Mouse (Mus musculus): Measurements from ENCODE around the gene Pex26. TPM values are rescaled to one million over a fixed set of nuclear protein-coding genes. Genes with fewer than 3 reads are reported as not detected.

Pex26 gene
- total and polyA plus RNA-seq, 3 experiments, result 6.9 to 9.9 TPM; not detected in 1

- no peak for TF ChIP-seq CHD2 (IDR thresholded peaks at IDR 0.05; ENCODE audit: low read length)
- no peak for TF ChIP-seq POLR2AphosphoS2 (IDR thresholded peaks at IDR 0.05; ENCODE audit: low read length)
- no peak for TF ChIP-seq EP300 (IDR thresholded peaks at IDR 0.05; ENCODE audit: low read depth in 1 of 2, low read length in 2 of 2)
- TF ChIP-seq MAZ (IDR thresholded peaks at IDR 0.05; ENCODE audit: low read depth, low read length), result no peak
- no peak for TF ChIP-seq TCF12 (IDR thresholded peaks at IDR 0.05; ENCODE audit: low read depth, low read length)
- TF ChIP-seq UBTF (IDR thresholded peaks at IDR 0.05; ENCODE audit: borderline replicate concordance, insufficient read depth, low read depth, low read length), result no peak
- no peak for TF ChIP-seq ETS1 (IDR thresholded peaks at IDR 0.05; ENCODE audit: low read depth, low read length)
- TF ChIP-seq POLR2A (IDR thresholded peaks at IDR 0.05; ENCODE audit: control insufficient read depth in 1 of 2, insufficient read depth in 1 of 2, low read depth in 1 of 2, low read length in 2 of 2, poor library complexity in 1 of 2), result no peak
- TF ChIP-seq CTCF (IDR thresholded peaks at IDR 0.05 in 2 of 3, conservative IDR thresholded peaks at IDR 0.05 in 1 of 3; ENCODE audit: control insufficient read depth in 1 of 3, insufficient read depth in 1 of 3, low read depth in 2 of 3, low read length in 3 of 3, poor library complexity in 1 of 3, severe bottlenecking in 1 of 3), result no peak
- TF ChIP-seq JUND (IDR thresholded peaks at IDR 0.05; ENCODE audit: low read depth, low read length), result no peak
- no peak for TF ChIP-seq GATA1 (IDR thresholded peaks at IDR 0.05; ENCODE audit: low read depth, low read length)
- TF ChIP-seq ZC3H11A (IDR thresholded peaks at IDR 0.05; ENCODE audit: low read depth, low read length), result no peak
- no peak overlapping the region for H3K27ac ChIP-seq (ENCODE audit: control insufficient read depth, low read depth, low read length)
- no peak overlapping the region for H3K4me3 ChIP-seq (ENCODE audit: control insufficient read depth in 1 of 2, insufficient read depth in 1 of 2, low read depth in 2 of 2, low read length in 2 of 2)
- no peaks in the 10 kb centered on the region for H3K9me3 ChIP-seq (replicated peaks; ENCODE audit: insufficient read depth, low read length)
- H3K9ac ChIP-seq (ENCODE audit: control insufficient read depth, low read depth, low read length, poor library complexity, severe bottlenecking), result no peak overlapping the region
- no peak for DNase-seq (ENCODE audit: low read depth, low spot score)
- H3K79me2 ChIP-seq (ENCODE audit: control insufficient read depth, insufficient read depth, low read length, poor library complexity), result no peaks in the 10 kb centered on the region
- peaks cover 0 to 24% of the 10 kb centered on the region in 2 experiments; a peak in 2 of 4 replicates for H3K36me3 ChIP-seq (ENCODE audit: control insufficient read depth in 1 of 2, insufficient read depth in 2 of 2, low read length in 2 of 2)
- H3K27me3 ChIP-seq (ENCODE audit: control insufficient read depth in 1 of 2, insufficient read depth in 2 of 2, low read length in 2 of 2), result no peaks in the 10 kb centered on the region
- H3K4me1 ChIP-seq (ENCODE audit: control insufficient read depth in 1 of 2, insufficient read depth in 2 of 2, low read length in 2 of 2), result peaks cover 8 to 26% of the 10 kb centered on the region in 2 experiments
These were observed 39.5 kb downstream of the Pex26 start for GRCm38 (mm10) chr6:121223001-121223400.

- Histone ChIP-seq H3K4me3 (ENCODE audit: control insufficient read depth in 1 of 2, insufficient read depth in 1 of 2, low read depth in 2 of 2, low read length in 2 of 2) (no peak overlapping the region), H3K27ac (ENCODE audit: control insufficient read depth, low read depth, low read length) (no peak overlapping the region), H3K9me3 (replicated peaks; ENCODE audit: insufficient read depth, low read length) (no peaks in the 10 kb centered on the region), H3K4me1 (ENCODE audit: control insufficient read depth in 1 of 2, insufficient read depth in 2 of 2, low read length in 2 of 2) (peaks cover 8 to 32% of the 10 kb centered on the region in 2 experiments), H3K36me3 (ENCODE audit: control insufficient read depth in 1 of 2, insufficient read depth in 2 of 2, low read length in 2 of 2) (peaks cover 0 to 25% of the 10 kb centered on the region in 2 experiments; a peak in 2 of 4 replicates), H3K27me3 (ENCODE audit: control insufficient read depth in 1 of 2, insufficient read depth in 2 of 2, low read length in 2 of 2) (no peaks in the 10 kb centered on the region), H3K79me2 (ENCODE audit: control insufficient read depth, insufficient read depth, low read length, poor library complexity) (no peaks in the 10 kb centered on the region), H3K9ac (ENCODE audit: control insufficient read depth, low read depth, low read length, poor library complexity, severe bottlenecking) (no peak overlapping the region)
- TF ChIP-seq TBP (IDR thresholded peaks at IDR 0.05; ENCODE audit: low read depth, low read length) (no peak), ZNF384 (IDR thresholded peaks at IDR 0.05; ENCODE audit: low read depth, low read length) (0 out of 2 replicates have a peak, but pooled peaks have one; percentile 34), E2F4 (IDR thresholded peaks at IDR 0.05; ENCODE audit: borderline replicate concordance, low read depth, low read length) (no peak), BHLHE40 (IDR thresholded peaks at IDR 0.05; ENCODE audit: borderline replicate concordance, low read depth, low read length) (no peak)
- DNase-seq (ENCODE audit: low read depth, low spot score), result no peak
These were observed 40.6 kb downstream of the Pex26 start for GRCm38 (mm10) chr6:121224067-121224466.

All from MEL (cell line).